Mouse (Mus musculus) myocyte (in vitro differentiated cells): ENCODE data around the gene Sema6c.

ENCODE experiments used
- CEBPB ChIP-seq: IDR thresholded peaks from 2 replicates; pipeline ENCODE4 v1.6.1; 2011; ENCODE audit warnings: mild to moderate bottlenecking, moderate library complexity; ENCODE audit not compliant: poor library complexity, insufficient read depth, severe bottlenecking
- E2F4 ChIP-seq: IDR thresholded peaks from one replicate; pipeline ENCODE4 v1.6.1; 2011; ENCODE audit warnings: mild to moderate bottlenecking, control low read depth, moderate library complexity; ENCODE audit not compliant: insufficient read depth
- MAX ChIP-seq: IDR thresholded peaks from one replicate; pipeline ENCODE4 v1.6.1; 2011; ENCODE audit warnings: low read depth, mild to moderate bottlenecking, control low read depth
- MYOD1 ChIP-seq, 3 experiments: IDR thresholded peaks; one replicate each; pipeline ENCODE4 v1.6.1; 2011; ENCODE audit warnings: control low read depth in 2 of 3, low read depth in 2 of 3, mild to moderate bottlenecking in 2 of 3, moderate library complexity in 1 of 3; ENCODE audit not compliant: insufficient read length in 2 of 3, control insufficient read depth in 1 of 3
- MYOG ChIP-seq, 3 experiments: IDR thresholded peaks; one replicate each; pipeline ENCODE4 v1.6.1; 2011; ENCODE audit warnings: control low read depth in 2 of 3, low read depth in 2 of 3, mild to moderate bottlenecking in 2 of 3; ENCODE audit not compliant: insufficient read length in 2 of 3, control insufficient read depth in 1 of 3, insufficient read depth in 1 of 3
- POLR2A ChIP-seq: IDR thresholded peaks from one replicate; pipeline ENCODE4 v1.6.1; 2011; ENCODE audit warnings: low read depth, mild to moderate bottlenecking, control low read depth, moderate library complexity; ENCODE audit not compliant: insufficient read length
- POLR2AphosphoS2 ChIP-seq: IDR thresholded peaks from one replicate; pipeline ENCODE4 v1.6.1; 2011; ENCODE audit warnings: low read depth, control low read depth; ENCODE audit not compliant: insufficient read length
- REST ChIP-seq: IDR thresholded peaks from one replicate; pipeline ENCODE4 v1.6.1; 2011; ENCODE audit warnings: mild to moderate bottlenecking, control low read depth, moderate library complexity; ENCODE audit not compliant: insufficient read depth, insufficient read length
- SRF ChIP-seq: IDR thresholded peaks from one replicate; pipeline ENCODE4 v1.6.1; 2011; ENCODE audit warnings: low read depth; ENCODE audit not compliant: control insufficient read depth, insufficient read length
- TCF12 ChIP-seq: IDR thresholded peaks from one replicate; pipeline ENCODE4 v1.6.1; 2011; ENCODE audit warnings: mild to moderate bottlenecking, control low read depth; ENCODE audit not compliant: poor library complexity, insufficient read depth, severe bottlenecking

- no peak for TF ChIP-seq POLR2A
- TF ChIP-seq TCF12, result no peak
- TF ChIP-seq MYOG (IDR thresholded peaks at IDR 0.05; ENCODE audit: control insufficient read depth in 1 of 3, insufficient read depth in 1 of 3, insufficient read length in 2 of 3, low read depth in 2 of 3), result no peak
- no peak for TF ChIP-seq CEBPB
- TF ChIP-seq POLR2AphosphoS2, result no peak
- no peak for TF ChIP-seq E2F4
- TF ChIP-seq MAX, result no peak
- TF ChIP-seq MYOD1 (IDR thresholded peaks at IDR 0.05; ENCODE audit: control insufficient read depth in 1 of 3, insufficient read length in 2 of 3, low read depth in 2 of 3), result no peak
- TF ChIP-seq SRF, result no peak
- no peak for TF ChIP-seq REST
Observed at GRCm38 (mm10) chr3:95164840-95165239, 4.6 kb downstream of the Sema6c start.
